Comparison of ENCODE assay signal across 14 mouse cellular contexts in the genomic region with DNA sequence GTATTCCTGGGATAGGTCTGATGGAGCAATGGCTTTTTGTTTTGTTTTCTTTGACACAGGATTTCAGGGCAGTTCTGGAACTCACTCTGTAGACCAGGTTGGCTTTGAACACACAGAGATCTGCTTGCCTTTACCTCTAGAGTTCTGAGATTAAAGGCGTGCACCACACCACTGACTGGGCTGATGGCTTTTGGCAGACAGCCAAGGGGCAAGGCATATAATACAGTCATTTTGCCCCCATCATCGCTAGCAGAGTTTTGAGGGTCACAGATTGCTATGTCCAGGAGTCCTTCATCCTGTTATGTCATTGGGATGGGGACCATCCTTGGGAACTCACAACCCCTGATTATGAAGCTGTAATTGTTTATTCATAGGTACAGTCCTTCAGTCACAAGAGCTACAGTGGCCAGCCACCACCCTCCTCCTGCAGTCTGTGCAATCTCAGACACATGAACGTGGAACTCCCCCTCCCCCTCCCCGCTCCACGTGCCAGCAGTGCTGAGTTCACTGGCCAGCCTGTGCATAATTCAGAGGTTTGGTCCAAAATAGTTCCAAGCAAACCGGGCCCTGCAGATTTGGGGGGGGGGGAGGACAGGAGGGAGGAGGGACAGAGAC. TPM values are rescaled to one million over a fixed set of nuclear protein-coding genes. Genes with fewer than 3 reads are reported as not detected.
A peak's percentile ranks its signal among the peaks of the same experiment; 100 is the strongest.
DNase-seq lines count a peak whose midpoint lies in the region; ATAC-seq and TF ChIP-seq lines count a peak whose summit lies in the region.
"Had no signal": no experiment of that assay in that cellular context is flagged by ENCODE, and none has a peak within 500 bp of the region (broad histone marks: within the 10 kb centered on the region; RNA-seq: fewer than 3 reads in every experiment).

No protein-coding gene starts in this region.

- no peak for TF ChIP-seq EP300 in heart, postnatal 0 days (IDR thresholded peaks at IDR 0.05; ENCODE audit: low read depth)

- ATAC-seq in kidney, embryonic 15.5 days (replicated peaks; ENCODE audit: low FRiP score): no peak
- peak; percentile 89 for ATAC-seq in heart, postnatal 0 days (ENCODE audit: insufficient read depth, low read depth)
- ATAC-seq: forebrain, embryonic 13.5 days had no signal

- peaks cover 6% of the 10 kb centered on the region; the same call in 1 of the 2 replicates for H3K4me1 ChIP-seq in kidney, embryonic 15.5 days
- H3K4me1 ChIP-seq in heart, postnatal 0 days (ENCODE audit: control insufficient read depth, insufficient read depth): 0 out of 2 replicates have a peak, but pooled peaks cover 7% of the 10 kb centered on the region
- H3K4me1 ChIP-seq: forebrain, embryonic 13.5 days had no signal

- no peak overlapping the region for H3K4me2 ChIP-seq in kidney, embryonic 15.5 days
- no peak overlapping the region for H3K4me2 ChIP-seq in heart, postnatal 0 days (ENCODE audit: low read depth, low read length)
- H3K4me2 ChIP-seq: forebrain, embryonic 13.5 days; neural tube, embryonic 15.5 days had no signal

- no peak for TF ChIP-seq CTCF in heart, postnatal 0 days (IDR thresholded peaks at IDR 0.05; ENCODE audit: low read depth)

- H3K36me3 ChIP-seq in kidney, embryonic 15.5 days: no peaks in the 10 kb centered on the region
- no peaks in the 10 kb centered on the region for H3K36me3 ChIP-seq in heart, postnatal 0 days (replicated peaks; ENCODE audit: control insufficient read depth, insufficient read depth, low read length)
- H3K36me3 ChIP-seq: neural tube, embryonic 15.5 days had no signal

- WGBS in kidney, embryonic 15.5 days: 40% methylated on average over 6 of the region's 6 CpGs
- WGBS in heart, postnatal 0 days: 28% methylated on average over 6 of the region's 6 CpGs

- H3K4me3 ChIP-seq in kidney, embryonic 15.5 days (replicated peaks): no peak overlapping the region
- H3K4me3 ChIP-seq in heart, postnatal 0 days (ENCODE audit: low read depth, low read length): no peak overlapping the region
- H3K4me3 ChIP-seq: forebrain, embryonic 13.5 days; gastrocnemius, adult 2 months; neural tube, embryonic 15.5 days had no signal

- intact Hi-C loops in gastrocnemius, postnatal 14 days (cut with DNase I; ENCODE audit: low total_unique reads): no loop called here

- H3K9me3 ChIP-seq in kidney, embryonic 15.5 days (replicated peaks): no peaks in the 10 kb centered on the region
- H3K9me3 ChIP-seq in heart, postnatal 0 days (replicated peaks; ENCODE audit: control insufficient read depth, low read length): no peaks in the 10 kb centered on the region
- H3K9me3 ChIP-seq: forebrain, embryonic 13.5 days; neural tube, embryonic 15.5 days had no signal

- H3K27ac ChIP-seq in kidney, embryonic 15.5 days: no peak overlapping the region
- peak overlapping the region; percentile 18 for H3K27ac ChIP-seq in heart, postnatal 0 days (ENCODE audit: low read depth)
- H3K27ac ChIP-seq: forebrain, embryonic 13.5 days; gastrocnemius, adult 2 months; neural tube, embryonic 15.5 days had no signal

- peak; percentile 79 to 80 for DNase-seq in cerebellum, postnatal 10 days
- no peak for DNase-seq in cerebellum, adult 9-11 months
- DNase-seq in kidney, adult 9 months: peak; percentile 26
- peak; percentile 70 for DNase-seq in heart, postnatal 0 days (ENCODE audit: low spot score)
- DNase-seq in lung, postnatal 25 days (ENCODE audit: low spot score): peak; percentile 31
- DNase-seq in thymus, postnatal 14 days: no peak
- DNase-seq in gastrocnemius, postnatal 14 days: no peak
- DNase-seq: cerebellum, adult 11-12 months; gastrocnemius, adult 2 months; retina, postnatal 1 day; spleen, adult 18-20 months had no signal

- H3K27me3 ChIP-seq in kidney, embryonic 15.5 days: peaks cover 20% of the 10 kb centered on the region
- no peaks in the 10 kb centered on the region for H3K27me3 ChIP-seq in heart, postnatal 0 days (ENCODE audit: control insufficient read depth, insufficient read depth, low read length)

- H3K9ac ChIP-seq in kidney, embryonic 15.5 days: no peak overlapping the region
- no peak overlapping the region for H3K9ac ChIP-seq in heart, postnatal 0 days (replicated peaks; ENCODE audit: low read depth, low read length)
- H3K9ac ChIP-seq: forebrain, embryonic 13.5 days; neural tube, embryonic 15.5 days had no signal

RNA-seq across cellular contexts. Expression of a gene that starts 31.7 kb away (rescaled TPM):
- 3.7 and 4.2 TPM in 2 replicates for polyA plus RNA-seq in kidney, embryonic 15.5 days (2015; fragmentation: Nextera tagmentation; extraction: Ambion mirVana)
- total RNA-seq in heart, postnatal 0 days (2014; rRNA removed; ENCODE audit: low replicate concordance): 1.1 TPM in 1 of 2 replicates, not detected in the other
- polyA plus RNA-seq in heart, postnatal 0 days (2015; fragmentation: Nextera tagmentation; extraction: Ambion mirVana): 0.10 TPM in 1 of 2 replicates, not detected in the other
- under 1 TPM; 0.20 to 0.41 TPM for total RNA-seq in gastrocnemius, postnatal 14 days (2021)
- total RNA-seq: gastrocnemius, adult 2 months had no signal

RNA-seq across cellular contexts. Expression of a gene that starts 49.8 kb away (rescaled TPM):
- 59.2 and 63.2 TPM in 2 replicates for polyA plus RNA-seq in kidney, embryonic 15.5 days (2015; fragmentation: Nextera tagmentation; extraction: Ambion mirVana)
- total RNA-seq in heart, postnatal 0 days (2014; rRNA removed; ENCODE audit: low replicate concordance): 47.6 and 63.6 TPM in 2 replicates
- 46.6 and 50.0 TPM in 2 replicates for polyA plus RNA-seq in heart, postnatal 0 days (2015; fragmentation: Nextera tagmentation; extraction: Ambion mirVana)
- total RNA-seq in gastrocnemius, postnatal 14 days (2021): 10 to 100 TPM; 42.8 to 44.0 TPM

RNA-seq across cellular contexts. Expression of a gene that starts 50.0 kb away (rescaled TPM):
- 165 and 187 TPM in 2 replicates for polyA plus RNA-seq in kidney, embryonic 15.5 days (2015; fragmentation: Nextera tagmentation; extraction: Ambion mirVana)
- 53.5 and 64.0 TPM in 2 replicates for total RNA-seq in heart, postnatal 0 days (2014; rRNA removed; ENCODE audit: low replicate concordance)
- 45.2 and 50.4 TPM in 2 replicates for polyA plus RNA-seq in heart, postnatal 0 days (2015; fragmentation: Nextera tagmentation; extraction: Ambion mirVana)
- 10 to 100 TPM; 22.8 to 30.0 TPM for total RNA-seq in gastrocnemius, postnatal 14 days (2021)

RNA-seq across cellular contexts. Expression of a gene that starts 53.2 kb away (rescaled TPM):
- 10.7 and 12.4 TPM in 2 replicates for polyA plus RNA-seq in kidney, embryonic 15.5 days (2015; fragmentation: Nextera tagmentation; extraction: Ambion mirVana)
- total RNA-seq in heart, postnatal 0 days (2014; rRNA removed; ENCODE audit: low replicate concordance): 9.6 and 24.5 TPM in 2 replicates
- polyA plus RNA-seq in heart, postnatal 0 days (2015; fragmentation: Nextera tagmentation; extraction: Ambion mirVana): 1.2 and 1.3 TPM in 2 replicates
- total RNA-seq in gastrocnemius, postnatal 14 days (2021): 1 to 10 TPM; 1.8 to 2.0 TPM
- total RNA-seq: gastrocnemius, adult 2 months had no signal

Comparison
In these comparisons a context has a peak if more than half of its experiments do, and no peak if none do; other contexts are left out.
1. DNase-seq: peak in cerebellum, postnatal 10 days (2 of 2), kidney, adult 9 months (single experiment), heart, postnatal 0 days (single experiment) and lung, postnatal 25 days (single experiment); none in cerebellum, adult 9-11 months (single experiment), thymus, postnatal 14 days (single experiment) and gastrocnemius, postnatal 14 days (single experiment).